Mouse (Mus musculus): ENCODE results near the gene Kcmf1.
"Not testable (repeated sequence)": the region's sequence is repeated elsewhere in the genome, so short reads cannot be mapped to it uniquely, and the experiment has no call there.

The Kcmf1 gene

DNA sequence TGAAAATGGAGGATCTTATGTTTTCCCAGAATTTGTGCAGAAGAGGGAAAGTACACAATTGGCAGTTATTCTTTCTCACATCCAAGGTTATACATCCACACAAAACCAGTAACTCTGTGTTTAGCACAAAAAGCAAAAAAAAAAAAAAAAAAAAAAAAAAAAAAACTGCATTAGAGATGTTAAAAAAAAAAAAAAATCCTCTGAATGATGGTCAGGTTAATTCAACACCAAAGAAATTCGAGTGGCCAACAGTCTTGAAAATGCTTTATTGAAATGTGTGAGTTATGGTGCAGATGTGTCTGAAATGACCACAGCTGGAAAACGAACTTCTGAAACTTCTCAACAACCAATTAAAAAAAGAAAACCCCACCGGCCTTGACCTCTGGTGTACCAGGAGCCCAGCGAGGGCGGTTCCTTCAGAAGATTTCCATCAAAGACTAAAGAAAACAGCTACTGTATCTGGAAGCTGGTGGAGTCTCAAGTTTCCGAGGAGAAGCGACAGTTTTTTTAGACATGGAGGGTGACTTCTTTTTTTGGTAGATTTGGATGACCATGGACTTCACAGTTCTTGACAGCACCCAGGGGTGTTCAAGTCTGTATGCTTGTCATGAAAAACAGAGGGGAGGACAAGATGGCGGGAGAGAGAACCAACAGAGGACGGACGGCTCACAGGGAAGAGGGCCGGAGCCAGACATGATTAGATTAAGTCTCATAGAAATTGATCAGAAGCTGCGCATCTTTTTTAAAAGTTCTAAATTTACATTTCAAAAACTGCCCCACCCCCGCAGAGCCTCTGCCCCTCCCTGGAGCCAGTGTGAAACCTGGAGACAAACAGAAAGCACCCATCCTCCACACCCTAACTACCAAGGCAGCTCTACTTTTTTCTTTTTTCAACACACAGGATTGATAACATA, 58.7 kb downstream of the Kcmf1 start:
- DNase-seq: no peak

- no peak for DNase-seq
These were observed 62.0 kb downstream of the Kcmf1 start for GRCm38 (mm10) chr6:72837756-72838155.

GRCm38 (mm10) chr6:72834518-72834917, 65.3 kb downstream of the Kcmf1 start:
- DNase-seq: no peak

DNA sequence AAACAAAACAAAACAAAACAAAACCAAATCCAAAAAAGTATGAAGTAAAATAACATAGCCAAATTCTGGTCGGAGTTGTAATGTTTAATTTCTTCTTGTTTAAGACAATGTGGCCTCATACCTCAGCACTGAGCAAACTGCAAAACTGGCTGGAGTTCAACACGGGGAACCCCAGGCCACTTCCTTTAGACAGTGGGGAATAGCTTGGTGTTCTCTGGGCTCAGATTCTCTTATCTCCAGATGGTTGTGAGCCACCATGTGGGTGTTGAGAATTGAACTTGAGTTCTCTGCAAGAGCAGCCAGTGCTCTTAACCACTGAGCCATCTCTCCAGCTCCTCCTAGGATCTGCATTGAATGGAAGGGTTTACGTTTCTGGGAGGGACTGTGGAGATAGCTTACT, 67.9 kb downstream of the Kcmf1 start:
- no peak for DNase-seq

GRCm38 (mm10) chr6:72831276-72831675, 68.5 kb downstream of the Kcmf1 start:
- DNase-seq: peak; percentile 77

GRCm38 (mm10) chr6:72828857-72829256, 70.9 kb downstream of the Kcmf1 start:
- DNase-seq: no peak

DNA sequence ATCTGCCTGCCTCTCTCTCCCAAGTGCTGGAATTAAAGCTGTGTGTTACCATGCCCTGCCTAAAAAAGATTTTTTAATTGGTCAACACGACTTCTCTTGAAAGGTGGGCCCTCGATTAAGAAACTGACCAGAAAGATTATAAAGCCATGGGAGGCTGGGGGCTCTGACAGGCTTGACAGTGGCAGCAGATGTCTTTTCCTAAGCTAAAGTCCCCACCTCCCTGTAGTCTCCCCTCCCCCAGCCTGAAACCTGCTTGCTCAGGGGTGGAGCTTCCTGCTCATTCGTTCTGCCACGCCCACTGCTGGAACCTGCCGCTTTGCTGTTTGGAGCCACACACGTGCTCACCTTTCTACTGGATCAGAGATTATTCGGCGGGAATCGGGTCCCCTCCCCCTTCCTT, 71.7 kb downstream of the Kcmf1 start:
- not testable (repeated sequence) for DNase-seq

DNA sequence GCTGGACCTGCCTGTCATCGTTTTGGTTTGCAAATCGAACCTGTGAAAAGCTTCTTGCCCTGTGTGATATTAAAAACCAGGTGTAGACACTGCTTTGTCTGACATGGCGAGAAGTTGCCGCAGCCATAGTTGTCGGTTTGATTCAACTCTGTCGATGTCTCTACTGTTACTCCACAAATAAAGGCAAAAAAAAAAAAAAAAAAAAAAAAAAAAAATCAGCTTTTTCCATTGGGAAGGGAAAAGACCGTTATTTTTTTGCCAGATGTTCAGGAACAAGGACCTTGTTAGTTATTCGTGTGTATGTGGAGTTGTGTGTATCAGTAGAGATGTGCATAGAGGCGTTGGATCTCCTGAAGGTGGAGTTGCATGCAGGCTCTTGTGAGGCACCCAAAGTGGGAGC, 74.0 kb downstream of the Kcmf1 start:
- no peak for DNase-seq

DNA sequence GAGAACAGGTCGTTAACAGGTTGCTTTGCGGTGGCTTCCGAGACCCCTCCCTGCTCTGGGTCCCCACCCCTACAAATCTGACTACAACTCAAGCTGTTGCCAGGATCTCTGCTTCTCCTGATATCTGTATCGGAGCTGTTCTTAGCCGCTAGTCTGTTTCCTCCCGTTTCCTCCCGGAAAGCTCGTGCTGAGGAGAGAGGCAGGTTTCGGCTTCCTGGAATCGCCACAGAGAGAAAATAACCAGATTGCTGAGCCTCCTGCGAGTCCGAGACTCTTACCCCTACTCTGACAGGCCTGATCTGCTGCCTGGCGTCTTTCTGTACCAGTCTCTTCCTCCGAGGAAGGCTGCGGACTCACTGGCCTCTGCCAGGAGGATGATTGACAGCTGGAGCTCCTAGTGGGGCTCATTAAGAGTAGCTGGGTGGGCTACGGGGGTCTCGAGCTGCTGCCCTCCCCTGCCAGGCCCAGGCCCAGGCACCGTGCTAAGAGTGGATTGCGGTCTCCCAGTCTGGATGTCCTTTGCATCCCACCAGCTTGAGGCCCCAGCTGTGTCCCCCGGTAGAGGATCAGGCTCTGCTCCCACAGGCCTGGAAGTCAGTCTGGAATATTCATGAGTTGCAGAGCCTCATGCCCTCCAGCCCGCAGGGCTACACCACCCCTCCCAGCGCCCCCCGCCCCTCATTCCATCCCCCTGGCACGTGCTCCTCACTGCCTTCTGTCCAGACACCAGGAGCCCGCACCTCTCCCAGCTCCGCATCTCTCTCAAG, 74.6 kb downstream of the Kcmf1 start:
- no peak for DNase-seq

DNA sequence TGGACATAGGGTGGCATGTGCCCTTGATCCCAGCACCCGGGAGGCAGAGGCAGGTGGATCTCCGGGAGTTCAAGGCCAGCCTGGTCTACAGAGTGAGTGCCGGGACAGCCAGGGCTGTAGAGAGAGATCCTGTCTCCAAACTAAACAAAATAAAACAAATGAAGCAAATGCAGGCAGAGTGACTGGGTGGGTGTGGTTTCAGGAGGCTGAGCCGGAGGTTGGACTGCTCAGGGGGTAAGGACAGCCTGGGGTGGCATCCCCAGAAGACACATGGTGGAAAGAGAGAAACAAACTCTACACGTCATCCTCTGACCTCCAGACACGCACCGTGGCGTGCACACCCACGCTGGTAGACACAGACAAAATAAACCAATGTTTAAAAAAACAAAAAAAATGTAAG, 86.3 kb downstream of the Kcmf1 start:
- DNase-seq: no peak

DNA sequence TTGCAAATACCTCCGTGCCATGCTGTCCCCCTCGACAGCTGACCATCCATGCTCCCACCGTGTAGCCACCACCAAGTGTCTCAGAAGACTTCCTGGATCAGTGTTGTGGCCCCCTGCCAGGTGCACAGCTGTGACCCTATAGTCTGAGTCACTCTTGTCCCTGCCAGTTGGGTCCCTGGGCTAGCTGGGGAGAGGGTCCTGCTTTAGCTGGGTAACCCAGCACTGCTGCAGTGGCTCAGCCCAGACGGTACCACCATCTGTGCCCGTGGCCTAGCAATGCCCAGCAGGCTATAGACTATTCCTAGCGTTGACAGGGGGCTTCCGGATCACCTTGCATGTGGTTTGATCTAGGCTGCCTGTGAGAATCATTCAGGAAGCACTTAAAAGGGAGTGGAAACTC, 89.5 kb downstream of the Kcmf1 start:
- no peak for DNase-seq

- DNase-seq: no peak
These were observed 90.1 kb downstream of the Kcmf1 start for GRCm38 (mm10) chr6:72809522-72810149.

- DNase-seq: no peak
These were observed 91.4 kb downstream of the Kcmf1 start for GRCm38 (mm10) chr6:72808342-72808741.

DNA sequence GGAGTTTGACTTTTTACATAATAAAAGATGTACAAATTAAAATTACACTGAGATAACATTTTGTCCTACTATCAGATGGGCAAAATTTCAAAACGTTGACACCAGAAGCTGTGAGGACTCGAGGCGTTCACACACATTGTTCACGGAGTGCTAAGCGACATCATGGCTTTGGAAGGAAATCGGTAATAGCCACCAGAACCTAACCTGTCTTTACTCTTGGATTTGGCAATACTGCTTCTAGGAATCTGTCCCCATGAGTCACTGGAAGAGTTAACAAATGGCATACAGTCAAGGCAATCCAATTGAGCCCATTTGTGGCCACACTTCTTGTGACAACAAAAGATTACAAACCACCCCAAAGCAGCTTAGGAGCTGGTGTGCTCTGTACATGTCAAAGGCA, 96.1 kb downstream of the Kcmf1 start:
- DNase-seq: no peak

DNA sequence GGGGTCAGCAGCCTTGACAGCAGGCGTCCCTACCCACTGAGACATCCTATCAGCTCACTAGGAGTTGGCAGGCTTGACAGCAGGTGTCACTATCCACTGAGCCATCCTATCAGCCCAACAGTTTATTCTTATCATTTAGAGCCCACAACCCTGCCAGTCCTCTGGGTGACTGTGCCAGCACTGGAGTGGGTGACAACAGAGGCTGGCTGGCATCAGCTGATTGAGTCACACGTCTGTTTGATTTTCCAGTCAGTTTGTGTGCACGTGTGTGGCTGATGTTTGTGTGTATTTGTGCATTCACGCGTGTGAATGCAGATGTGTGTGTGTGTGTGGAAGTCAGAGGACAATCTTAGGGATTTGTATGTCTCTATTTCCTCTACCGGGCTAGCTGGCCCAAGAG, 97.7 kb downstream of the Kcmf1 start:
- no peak for DNase-seq

GRCm38 (mm10) chr6:72800641-72801040, 99.1 kb downstream of the Kcmf1 start:
- DNase-seq: no peak

DNA sequence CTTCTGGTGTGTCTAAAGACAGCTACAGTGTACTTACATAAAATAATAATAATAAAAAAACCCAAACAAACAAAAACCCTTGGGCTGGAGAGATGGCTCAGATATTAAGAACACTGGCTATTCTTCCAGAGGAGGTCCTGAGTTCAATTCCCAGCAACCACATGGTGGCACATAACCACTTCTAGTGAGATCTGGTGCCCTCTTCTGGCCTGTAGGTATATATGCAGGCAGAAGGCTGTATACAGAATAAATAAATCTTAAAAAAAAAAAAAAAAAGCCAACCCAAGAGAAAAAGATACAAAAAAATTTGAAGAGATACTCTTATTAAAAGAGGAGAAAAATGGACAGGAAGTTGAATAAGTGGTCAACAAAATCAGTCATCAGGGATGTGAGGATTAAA, 102.0 kb downstream of the Kcmf1 start:
- DNase-seq: no peak

DNA sequence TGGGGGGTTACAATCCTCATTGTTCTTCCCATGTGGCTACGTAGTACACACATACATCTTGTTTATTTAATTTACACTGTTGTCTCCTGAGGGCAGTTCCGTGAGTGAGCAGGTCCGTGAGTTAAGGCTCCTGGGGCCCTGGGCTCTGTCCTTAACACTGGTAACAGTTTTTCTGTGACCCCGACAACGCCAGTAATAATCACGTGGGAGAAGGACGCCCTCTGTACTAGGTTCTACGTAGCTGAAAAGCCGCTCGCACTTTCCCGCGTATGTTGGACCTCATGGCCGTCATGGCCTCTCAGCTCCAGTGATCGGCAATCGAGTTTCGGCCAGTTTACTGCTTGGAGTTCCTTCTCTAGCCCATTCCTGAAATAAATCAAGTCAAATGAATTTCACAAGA, 104.3 kb downstream of the Kcmf1 start:
- no peak for DNase-seq

DNA sequence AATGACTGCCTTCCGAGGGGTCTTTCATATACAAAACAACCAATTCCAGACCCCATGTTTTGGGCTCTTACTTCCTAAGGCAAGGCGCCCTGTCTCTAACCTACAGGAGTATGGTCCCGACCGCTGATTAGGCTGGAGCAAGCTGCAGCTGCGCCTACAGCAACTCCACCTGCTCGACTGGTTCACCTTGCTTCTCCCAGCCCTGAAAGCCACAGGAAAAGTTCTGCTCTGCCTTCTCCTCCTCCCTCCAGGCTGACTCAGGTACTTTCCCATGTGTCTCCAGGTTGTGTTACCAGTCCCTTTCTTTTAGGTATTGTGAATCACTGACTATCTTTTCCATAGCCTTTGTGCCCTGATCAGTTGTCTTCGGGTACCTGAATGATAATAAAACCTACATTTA, 104.9 kb downstream of the Kcmf1 start:
- DNase-seq: no peak

- DNase-seq: no peak
These were observed 107.1 kb downstream of the Kcmf1 start for GRCm38 (mm10) chr6:72792641-72793040.

Measured in right cerebral cortex, postnatal 4 days (tissue).